Mouse (Mus musculus) stomach, embryonic 15.5 days (tissue): ENCODE measurements around the gene Cped1. TPM values are rescaled to one million over a fixed set of nuclear protein-coding genes. Genes with fewer than 3 reads are reported as not detected.
A peak's percentile ranks its signal among the peaks of the same experiment; 100 is the strongest.

Experiments
- ATAC-seq: fragments of 200-750 bp; cut with Nextera tagmentation; 2 replicates; pipeline ENCODE4 v1.8.0; 2017; ENCODE audit warnings: low read depth, moderate number of reproducible peaks, moderate TSS enrichment; ENCODE audit not compliant: insufficient read depth, low FRiP score
- H3K27ac ChIP-seq: fragments of 300-500 bp; sonication (generic); 2 replicates; pipeline ENCODE4 v1.5.1; 2015; ENCODE audit warnings: mild to moderate bottlenecking, inconsistent platforms
- H3K27me3 ChIP-seq: fragments of 300-500 bp; sonication (generic); replicated peaks from 2 replicates; pipeline ENCODE4 v1.6.1; 2015; ENCODE audit warnings: inconsistent platforms
- H3K36me3 ChIP-seq: fragments of 300-500 bp; sonication (generic); 2 replicates; pipeline ENCODE4 v1.6.1; 2015; ENCODE audit warnings: inconsistent platforms
- H3K4me1 ChIP-seq: fragments of 300-500 bp; sonication (generic); 2 replicates; pipeline ENCODE4 v1.6.1; 2015; ENCODE audit warnings: inconsistent platforms
- H3K4me2 ChIP-seq: fragments of 300-500 bp; sonication (generic); 2 replicates; pipeline ENCODE4 v1.6.1; 2015; ENCODE audit warnings: mild to moderate bottlenecking, inconsistent platforms
- H3K4me3 ChIP-seq: fragments of 300-500 bp; sonication (generic); replicated peaks from 2 replicates; pipeline ENCODE4 v1.5.1; 2015; ENCODE audit warnings: inconsistent platforms
- H3K9ac ChIP-seq: fragments of 300-500 bp; sonication (generic); 2 replicates; pipeline ENCODE4 v1.6.1; 2015; ENCODE audit warnings: inconsistent platforms
- H3K9me3 ChIP-seq: fragments of 300-500 bp; sonication (generic); 2 replicates; pipeline ENCODE4 v1.6.1; 2016; ENCODE audit warnings: inconsistent platforms
- WGBS: fragments of 180-500 bp; shearing (Covaris S2); methylation state at CpG from one replicate; pipeline ENCODE4 v1.1.7; 2015; 5-methylcytosine and 5-hydroxymethylcytosine counted together
- polyA plus RNA-seq: library from polyadenylated mRNA; unstranded; fragments of >200 nt; fragmentation: Nextera tagmentation; extraction: Ambion mirVana; gene quantifications from 2 replicates; pipeline ENCODE4 v1.2.1, GENCODE M21; 2015

Gene Cped1
- polyA plus RNA-seq, result 20.4 and 26.9 TPM in 2 replicates

GRCm38 (mm10) chr6:21985732-21986540 lies at the start of gene Cped1:
Gene Cped1, plus strand, starts transcription at chr6:21985916.
- Histone ChIP-seq H3K9ac (peak within 1 kb of the TSS; percentile 17), H3K4me2 (peak within 1 kb of the TSS; percentile 81), H3K27me3 (no peaks in the 10 kb centered on the region), H3K36me3 (no peaks in the 10 kb centered on the region), H3K9me3 (no peaks in the 10 kb centered on the region), H3K4me1 (0 out of 2 replicates have a peak, but pooled peaks cover 4% of the 10 kb centered on the region), H3K4me3 (peak within 1 kb of the TSS; percentile 45), H3K27ac (peak within 1 kb of the TSS; percentile 80)
- ATAC-seq, result peak; percentile 66; the same call in 1 of the 2 replicates
- under 1% methylated on average over 38 of the region's 38 CpGs for WGBS

DNA sequence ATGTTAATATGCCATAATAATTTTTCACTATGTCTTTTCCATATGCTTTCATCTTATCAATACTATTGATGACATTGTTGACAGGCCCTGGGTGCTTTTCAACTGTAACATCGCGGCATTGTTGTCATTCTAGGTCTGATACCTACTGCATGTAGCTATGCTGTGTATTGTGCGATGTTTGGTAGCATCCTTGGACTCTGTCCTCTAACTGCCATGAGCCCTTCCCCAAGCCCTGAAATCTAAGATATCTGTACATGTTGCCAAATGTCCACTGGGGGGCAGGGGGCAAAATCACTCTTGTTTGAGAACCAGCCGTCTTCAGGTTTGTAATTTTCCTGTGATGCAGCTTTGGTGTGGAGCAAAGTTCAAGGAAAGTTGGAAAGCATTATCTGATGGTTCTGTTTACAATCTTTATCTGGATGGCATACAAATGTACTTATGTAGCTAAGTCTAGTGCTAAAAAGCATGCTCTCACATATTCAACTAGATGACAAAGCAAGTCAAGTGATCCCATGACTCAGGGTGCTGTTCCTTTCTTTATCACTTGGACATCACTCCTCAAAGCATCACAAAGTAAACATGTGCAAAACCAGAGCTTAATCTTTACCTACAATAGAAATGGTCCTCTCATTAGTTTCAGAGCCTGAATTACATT lies 47.6 kb upstream of the Cped1 start:
- Histone ChIP-seq H3K9ac (no peak overlapping the region), H3K27me3 (no peaks in the 10 kb centered on the region), H3K9me3 (no peaks in the 10 kb centered on the region), H3K27ac (no peak overlapping the region), H3K4me1 (no peaks in the 10 kb centered on the region), H3K4me2 (no peak overlapping the region), H3K36me3 (no peaks in the 10 kb centered on the region), H3K4me3 (no peak overlapping the region)
- WGBS, result 68% methylated on average over 4 of the region's 4 CpGs
- no peak for ATAC-seq

GRCm38 (mm10) chr6:21949226-21949731 lies 36.4 kb upstream of the Cped1 start, which contains the start of gene Ing3:
Gene Ing3, plus strand, starts transcription at chr6:21949571.
- Histone ChIP-seq H3K27ac (peak within 1 kb of the TSS; percentile 99), H3K4me1 (peaks cover 5% of the 10 kb centered on the region), H3K36me3 (no peaks in the 10 kb centered on the region), H3K27me3 (no peaks in the 10 kb centered on the region), H3K4me3 (peak within 1 kb of the TSS; percentile 80), H3K9ac (peak within 1 kb of the TSS; percentile 71; the same call in 1 of the 2 replicates), H3K4me2 (peak within 1 kb of the TSS; percentile 64), H3K9me3 (no peaks in the 10 kb centered on the region)
- peak; percentile 98 for ATAC-seq
- under 1% methylated on average over 35 of the region's 35 CpGs for WGBS

GRCm38 (mm10) chr6:21949771-21950448 lies 35.8 kb upstream of the Cped1 start:
- H3K4me2 ChIP-seq, result peak overlapping the region; percentile 64
- no peaks in the 10 kb centered on the region for H3K27me3 ChIP-seq
- no peaks in the 10 kb centered on the region for H3K9me3 ChIP-seq
- WGBS, result under 1% methylated on average over 58 of the region's 68 CpGs
- H3K4me1 ChIP-seq, result peaks cover 5% of the 10 kb centered on the region
- peak overlapping the region; percentile 99 for H3K27ac ChIP-seq
- peak overlapping the region; percentile 71; the same call in 1 of the 2 replicates for H3K9ac ChIP-seq
- H3K4me3 ChIP-seq, result peak overlapping the region; percentile 80
- H3K36me3 ChIP-seq, result no peaks in the 10 kb centered on the region
- ATAC-seq, result peak; percentile 94

DNA sequence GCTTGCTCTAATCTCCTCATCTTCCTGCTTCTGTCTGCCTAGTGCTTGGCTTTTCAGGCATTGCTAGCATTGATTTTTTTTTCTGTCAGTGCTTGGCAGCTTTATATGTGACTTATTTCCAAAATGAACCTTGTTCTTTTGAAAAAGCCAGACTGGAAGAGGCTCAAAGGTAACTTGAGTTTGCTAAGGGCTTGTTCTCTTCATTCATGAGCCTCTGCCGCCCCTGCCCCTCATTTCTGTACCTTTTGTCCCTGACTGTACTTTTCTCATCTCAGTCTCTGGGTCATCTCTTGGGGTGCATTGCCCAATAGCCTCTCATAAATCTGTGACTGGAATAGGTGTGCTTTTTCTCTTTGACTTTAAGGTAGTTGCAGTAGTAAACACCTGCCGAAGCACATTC lies 35.0 kb upstream of the Cped1 start:
- H3K9ac ChIP-seq, result no peak overlapping the region; the same call in 1 of the 2 replicates
- peak overlapping the region; percentile 80 for H3K4me3 ChIP-seq
- H3K9me3 ChIP-seq, result no peaks in the 10 kb centered on the region
- 59% methylated on average over 2 of the region's 2 CpGs for WGBS
- H3K27me3 ChIP-seq, result no peaks in the 10 kb centered on the region
- peaks cover 3% of the 10 kb centered on the region; the same call in 1 of the 2 replicates for H3K36me3 ChIP-seq
- H3K4me2 ChIP-seq, result peak overlapping the region; percentile 64
- peak overlapping the region; percentile 99; the same call in 1 of the 2 replicates for H3K27ac ChIP-seq
- H3K4me1 ChIP-seq, result peaks cover 5% of the 10 kb centered on the region
- no peak for ATAC-seq

DNA sequence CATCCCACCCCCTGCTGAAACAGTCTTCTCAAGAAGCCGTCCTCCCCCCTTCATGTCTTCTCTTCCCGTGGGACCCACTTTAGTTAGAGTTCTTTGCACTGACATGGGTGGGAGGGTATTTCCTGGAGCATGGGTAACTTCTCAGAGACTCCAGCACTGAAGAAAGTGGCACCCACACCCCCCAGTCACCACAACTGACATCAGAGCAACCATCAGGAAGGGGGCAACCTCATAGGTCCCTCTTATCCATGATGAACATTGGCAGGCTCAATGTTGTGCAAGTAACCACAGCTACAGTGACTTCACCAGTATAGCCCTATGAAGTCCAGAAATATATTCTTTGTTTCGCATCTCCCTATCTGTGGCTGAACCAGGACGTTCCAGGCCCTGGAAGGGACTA lies 30.2 kb upstream of the Cped1 start:
- peaks cover 7% of the 10 kb centered on the region; the same call in 1 of the 2 replicates for H3K36me3 ChIP-seq
- no peak overlapping the region for H3K27ac ChIP-seq
- no peak overlapping the region for H3K4me3 ChIP-seq
- no peak overlapping the region for H3K9ac ChIP-seq
- H3K4me1 ChIP-seq, result peaks cover 5% of the 10 kb centered on the region
- no peaks in the 10 kb centered on the region for H3K9me3 ChIP-seq
- no peak overlapping the region for H3K4me2 ChIP-seq
- no peak for ATAC-seq
- no peaks in the 10 kb centered on the region for H3K27me3 ChIP-seq
- WGBS, result 82% methylated on average over 4 of the region's 4 CpGs

DNA sequence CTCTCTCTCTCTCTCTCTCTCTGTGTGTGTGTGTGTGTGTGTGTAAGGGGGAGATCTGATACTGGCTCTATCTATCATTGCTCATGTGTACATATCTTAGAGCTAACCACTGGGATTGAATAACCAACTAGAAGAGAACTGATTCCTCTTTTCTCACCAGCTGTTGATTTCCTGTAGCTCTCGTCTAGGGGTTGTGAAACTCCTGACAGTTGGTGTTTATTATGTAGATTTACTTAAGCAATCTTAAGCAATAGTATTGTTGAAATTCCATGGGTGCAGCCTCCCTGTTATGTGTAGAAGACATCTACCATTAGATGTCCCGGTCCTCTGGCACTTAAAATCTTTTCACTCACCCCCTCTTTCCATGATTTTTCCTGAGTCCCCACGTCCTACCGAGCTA lies 26.8 kb upstream of the Cped1 start:
- ATAC-seq, result no peak
- Histone ChIP-seq H3K27ac (no peak overlapping the region), H3K4me2 (no peak overlapping the region), H3K4me1 (no peaks in the 10 kb centered on the region), H3K36me3 (peaks cover 7% of the 10 kb centered on the region; the same call in 1 of the 2 replicates), H3K9me3 (no peaks in the 10 kb centered on the region), H3K27me3 (no peaks in the 10 kb centered on the region), H3K4me3 (no peak overlapping the region), H3K9ac (no peak overlapping the region)
- WGBS, result 85% methylated on average over 4 of the region's 4 CpGs

DNA sequence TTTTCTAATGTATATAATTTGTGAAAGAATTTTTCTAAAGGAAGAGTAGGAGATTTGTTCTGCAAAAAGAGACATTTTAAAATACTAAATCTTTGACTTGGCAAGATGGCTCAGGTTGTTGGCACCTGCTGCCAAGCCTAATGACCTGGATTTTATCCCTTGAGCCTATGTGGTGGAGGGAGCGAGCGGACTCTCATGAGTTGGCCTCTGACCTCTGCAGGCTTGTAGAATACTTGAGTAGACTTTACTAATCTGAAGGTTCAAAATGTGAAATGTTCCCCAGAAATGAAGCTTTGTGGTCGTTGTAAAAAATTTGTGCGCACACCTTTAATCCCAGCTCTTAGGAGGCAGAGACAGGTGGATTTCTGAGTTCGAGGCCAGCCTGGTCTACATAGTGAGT lies 25.8 kb upstream of the Cped1 start:
- no peaks in the 10 kb centered on the region for H3K27me3 ChIP-seq
- no peak overlapping the region for H3K27ac ChIP-seq
- no peak overlapping the region for H3K9ac ChIP-seq
- WGBS, result 92% methylated on average over 5 of the region's 5 CpGs
- no peaks in the 10 kb centered on the region for H3K9me3 ChIP-seq
- no peak for ATAC-seq
- no peak overlapping the region for H3K4me2 ChIP-seq
- no peak overlapping the region for H3K4me3 ChIP-seq
- H3K36me3 ChIP-seq, result peaks cover 7% of the 10 kb centered on the region; the same call in 1 of the 2 replicates
- H3K4me1 ChIP-seq, result no peaks in the 10 kb centered on the region

DNA sequence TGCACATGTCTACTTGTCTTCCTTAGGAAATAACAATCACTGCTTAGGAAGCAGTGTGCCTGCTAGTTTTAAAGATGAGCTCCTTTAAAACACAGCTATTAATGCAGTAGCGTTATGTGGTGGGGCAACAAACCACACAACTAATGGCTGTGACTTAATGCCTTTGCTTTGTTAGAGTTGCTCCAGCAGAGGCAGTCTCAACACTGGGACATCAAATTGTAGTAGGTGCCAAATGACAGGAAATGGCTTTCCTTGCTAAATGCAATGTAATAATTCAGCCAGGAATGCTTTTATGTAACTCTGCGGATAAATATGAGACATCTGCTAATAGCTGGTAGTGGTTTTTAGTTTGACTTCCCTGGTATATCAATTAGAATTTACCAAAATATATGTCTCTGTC lies 8.2 kb upstream of the Cped1 start:
- no peaks in the 10 kb centered on the region for H3K4me1 ChIP-seq
- ATAC-seq, result no peak
- H3K36me3 ChIP-seq, result 0 out of 2 replicates have a peak, but pooled peaks cover 11% of the 10 kb centered on the region
- H3K9ac ChIP-seq, result no peak overlapping the region
- H3K4me2 ChIP-seq, result no peak overlapping the region
- WGBS, result 66% methylated on average over 2 of the region's 2 CpGs
- H3K27me3 ChIP-seq, result no peaks in the 10 kb centered on the region
- H3K9me3 ChIP-seq, result no peaks in the 10 kb centered on the region
- no peak overlapping the region for H3K27ac ChIP-seq
- no peak overlapping the region for H3K4me3 ChIP-seq

GRCm38 (mm10) chr6:21981114-21981513 lies 4.6 kb upstream of the Cped1 start:
- Histone ChIP-seq H3K9ac (no peak overlapping the region), H3K36me3 (no peaks in the 10 kb centered on the region), H3K9me3 (no peaks in the 10 kb centered on the region), H3K4me1 (no peaks in the 10 kb centered on the region), H3K27ac (no peak overlapping the region), H3K4me3 (no peak overlapping the region), H3K4me2 (no peak overlapping the region), H3K27me3 (no peaks in the 10 kb centered on the region)
- WGBS, result 70% methylated on average over 1 of the region's 1 CpGs
- no peak for ATAC-seq

DNA sequence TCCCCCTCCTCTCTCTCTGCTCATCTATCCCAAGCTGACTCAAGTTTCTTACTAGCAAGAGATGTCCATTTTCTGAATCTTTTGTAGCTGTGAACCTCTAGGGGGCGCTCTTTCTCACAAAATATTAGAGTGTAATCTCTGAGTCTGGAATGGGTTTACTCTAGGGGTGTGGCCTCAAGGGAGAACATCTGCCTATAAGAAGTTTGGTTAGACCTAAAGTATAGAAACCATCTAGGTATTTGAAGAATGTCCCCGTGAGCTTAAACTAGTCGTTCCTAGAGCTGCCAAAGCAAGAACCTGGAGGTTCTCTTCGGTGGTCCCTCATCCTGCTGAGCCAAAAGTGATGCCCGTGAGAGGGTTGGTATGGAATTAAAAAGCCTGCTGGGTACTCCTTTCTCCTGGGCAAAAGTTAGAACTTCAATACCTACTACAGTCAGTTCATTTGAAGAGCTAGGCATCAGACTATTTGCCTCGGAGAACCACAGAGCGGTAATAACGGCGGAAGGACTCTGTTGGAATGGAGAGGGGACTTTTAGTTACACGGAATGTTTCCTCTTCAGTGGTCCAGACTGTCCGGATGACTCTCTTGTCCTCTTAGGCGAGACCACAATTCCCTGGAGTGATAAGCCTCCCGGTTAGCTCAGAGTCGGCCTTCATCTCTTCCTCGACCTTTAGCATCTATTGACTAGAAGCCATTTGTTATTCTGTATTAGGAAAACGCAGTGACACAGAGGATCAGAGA lies 555 bp upstream of the Cped1 start:
- Histone ChIP-seq H3K27ac (peak overlapping the region; percentile 80), H3K36me3 (no peaks in the 10 kb centered on the region), H3K4me1 (0 out of 2 replicates have a peak, but pooled peaks cover 4% of the 10 kb centered on the region), H3K4me2 (peak overlapping the region; percentile 81), H3K4me3 (peak overlapping the region; percentile 45), H3K9ac (peak overlapping the region; percentile 17), H3K9me3 (no peaks in the 10 kb centered on the region), H3K27me3 (no peaks in the 10 kb centered on the region)
- ATAC-seq, result peak; percentile 67; the same call in 1 of the 2 replicates
- WGBS, result 8% methylated on average over 16 of the region's 16 CpGs
